Mouse (Mus musculus): ENCODE data around the gene Thra. TPM values are rescaled to one million over a fixed set of nuclear protein-coding genes. Genes with fewer than 3 reads are reported as not detected.
A peak's percentile ranks its signal among the peaks of the same experiment; 100 is the strongest.

Thra gene
- polyA plus RNA-seq, 1 experiment, result 128 TPM

DNA sequence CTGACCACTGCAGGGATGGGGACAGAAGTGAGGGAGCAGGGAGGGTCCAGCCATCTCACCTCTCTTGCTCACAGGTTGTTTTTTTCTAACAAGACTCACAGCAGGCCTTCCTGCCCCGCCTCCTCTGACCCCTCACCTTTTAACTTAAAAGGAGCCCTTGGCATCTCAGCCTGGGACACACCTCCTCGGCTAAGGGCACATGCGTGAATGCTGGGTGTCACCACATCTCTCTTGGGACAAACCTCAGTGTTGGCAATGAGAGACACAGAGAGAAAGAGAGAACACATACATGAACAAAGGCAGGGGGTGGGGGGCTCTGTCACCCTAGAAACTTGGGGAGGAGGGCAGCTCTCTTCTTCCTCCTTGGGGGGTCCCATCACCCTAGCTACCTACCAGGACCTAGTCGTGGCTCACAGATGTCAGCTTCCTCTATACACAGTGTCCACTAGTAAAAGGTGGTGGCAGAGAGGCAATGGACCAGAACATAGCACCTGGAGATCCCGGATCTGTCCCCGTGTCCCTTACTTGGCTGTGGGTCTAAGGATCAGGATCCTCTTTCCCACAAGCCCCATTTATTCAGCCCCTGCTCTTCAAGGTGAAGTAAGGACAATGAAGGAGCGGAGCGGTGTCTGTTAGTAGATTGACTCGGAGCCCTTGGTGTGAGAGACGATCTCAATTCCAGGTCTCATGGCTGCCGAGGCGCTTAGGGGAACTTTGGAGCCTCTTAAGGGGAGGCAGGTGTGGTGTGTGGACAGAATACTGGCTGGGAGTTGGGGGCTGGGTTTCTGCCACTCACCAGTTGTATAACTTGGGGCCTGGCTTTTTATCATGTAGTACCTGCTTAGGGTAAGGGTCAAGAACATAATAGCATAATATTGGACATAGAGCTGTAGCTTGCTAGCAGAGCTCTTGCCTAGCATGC lies 5.8 kb downstream of the Thra start:
- H3K36me3 ChIP-seq (ENCODE audit: control insufficient read depth, insufficient read depth, low read length), result no peaks in the 10 kb centered on the region
- H3K27me3 ChIP-seq (ENCODE audit: control insufficient read depth, insufficient read depth, low read length), result no peaks in the 10 kb centered on the region
- peaks cover 55% of the 10 kb centered on the region for H3K4me1 ChIP-seq (ENCODE audit: control insufficient read depth, insufficient read depth, insufficient read length, low read length)
- 24% methylated on average over 12 of the region's 12 CpGs for WGBS
- peak overlapping the region; percentile 94 for H3K27ac ChIP-seq (ENCODE audit: insufficient read depth, low read depth, low read length)
- H3K4me3 ChIP-seq (ENCODE audit: low read depth, low read length), result no peak overlapping the region
- TF ChIP-seq POLR2A (IDR thresholded peaks at IDR 0.05; ENCODE audit: low read depth, low read length) (no peak), CTCF (IDR thresholded peaks at IDR 0.05; ENCODE audit: extremely low read depth, insufficient read length, insufficient replicate concordance, low read depth, low read length) (no peak)

- TF ChIP-seq CTCF (IDR thresholded peaks at IDR 0.05; ENCODE audit: extremely low read depth, insufficient read length, insufficient replicate concordance, low read depth, low read length), result no peak
- no peak for TF ChIP-seq POLR2A (IDR thresholded peaks at IDR 0.05; ENCODE audit: low read depth, low read length)
- Histone ChIP-seq H3K36me3 (ENCODE audit: control insufficient read depth, insufficient read depth, low read length) (no peaks in the 10 kb centered on the region), H3K27me3 (ENCODE audit: control insufficient read depth, insufficient read depth, low read length) (no peaks in the 10 kb centered on the region), H3K4me3 (ENCODE audit: low read depth, low read length) (peak overlapping the region; percentile 46), H3K4me1 (ENCODE audit: control insufficient read depth, insufficient read depth, insufficient read length, low read length) (peaks cover 58% of the 10 kb centered on the region), H3K27ac (ENCODE audit: insufficient read depth, low read depth, low read length) (peak overlapping the region; percentile 94)
- 2% methylated on average over 19 of the region's 19 CpGs for WGBS
Measured at GRCm38 (mm10) chr11:98746855-98747693, 6.6 kb downstream of the Thra start.

DNA sequence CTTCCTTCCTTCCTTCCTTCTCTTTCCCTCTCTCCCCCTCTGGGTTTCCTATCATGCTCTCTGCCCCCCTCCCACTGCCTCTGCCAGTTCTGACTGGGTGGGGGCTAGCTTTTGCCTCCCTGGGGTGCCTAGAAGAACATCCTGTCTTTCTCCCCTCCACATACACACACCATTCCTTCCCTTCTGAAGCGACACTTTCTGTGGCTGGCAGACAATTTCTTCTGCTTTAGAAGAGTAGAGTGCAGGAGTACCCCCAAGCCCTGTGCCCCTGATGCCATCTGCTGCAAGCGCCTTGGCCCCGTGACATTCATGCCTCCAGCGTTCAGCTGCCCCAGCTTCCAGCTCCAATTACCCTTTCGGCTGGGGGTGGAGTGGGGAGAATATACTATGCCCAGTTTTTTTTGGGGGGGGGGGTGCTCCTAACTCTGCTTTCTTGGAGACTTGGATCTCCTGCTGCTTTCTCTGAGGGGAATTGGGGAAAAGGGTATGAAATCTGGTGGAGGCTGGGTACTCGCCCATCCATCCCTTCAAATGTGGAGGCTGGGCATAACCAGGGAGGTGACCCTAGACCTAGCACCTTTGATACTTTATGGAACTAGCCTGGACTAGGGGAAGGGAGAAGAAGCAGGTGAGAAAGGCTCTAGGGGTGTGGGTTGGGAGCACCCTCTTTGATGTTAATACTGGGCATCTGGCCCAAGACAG lies 7.5 kb downstream of the Thra start:
- Histone ChIP-seq H3K4me3 (ENCODE audit: low read depth, low read length) (peak overlapping the region; percentile 25), H3K27ac (ENCODE audit: insufficient read depth, low read depth, low read length) (peak overlapping the region; percentile 98), H3K36me3 (ENCODE audit: control insufficient read depth, insufficient read depth, low read length) (no peaks in the 10 kb centered on the region), H3K27me3 (ENCODE audit: control insufficient read depth, insufficient read depth, low read length) (no peaks in the 10 kb centered on the region), H3K4me1 (ENCODE audit: control insufficient read depth, insufficient read depth, insufficient read length, low read length) (peaks cover 66% of the 10 kb centered on the region)
- WGBS, result 14% methylated on average over 6 of the region's 6 CpGs
- no peak for TF ChIP-seq CTCF (IDR thresholded peaks at IDR 0.05; ENCODE audit: extremely low read depth, insufficient read length, insufficient replicate concordance, low read depth, low read length)
- TF ChIP-seq POLR2A (IDR thresholded peaks at IDR 0.05; ENCODE audit: low read depth, low read length), result no peak

- peak overlapping the region; percentile 98 for H3K27ac ChIP-seq (ENCODE audit: insufficient read depth, low read depth, low read length)
- H3K36me3 ChIP-seq (ENCODE audit: control insufficient read depth, insufficient read depth, low read length), result 0 out of 2 replicates have a peak, but pooled peaks cover 1% of the 10 kb centered on the region
- TF ChIP-seq POLR2A (IDR thresholded peaks at IDR 0.05; ENCODE audit: low read depth, low read length) (no peak), CTCF (IDR thresholded peaks at IDR 0.05; ENCODE audit: extremely low read depth, insufficient read length, insufficient replicate concordance, low read depth, low read length) (peak; percentile 20; the same call in 1 of the 2 replicates)
- no peaks in the 10 kb centered on the region for H3K27me3 ChIP-seq (ENCODE audit: control insufficient read depth, insufficient read depth, low read length)
- 10% methylated on average over 15 of the region's 15 CpGs for WGBS
- peaks cover 68% of the 10 kb centered on the region for H3K4me1 ChIP-seq (ENCODE audit: control insufficient read depth, insufficient read depth, insufficient read length, low read length)
- peak overlapping the region; percentile 47 for H3K4me3 ChIP-seq (ENCODE audit: low read depth, low read length)
Measured at GRCm38 (mm10) chr11:98748506-98749416, 8.3 kb downstream of the Thra start.

- Histone ChIP-seq H3K4me1 (ENCODE audit: control insufficient read depth, insufficient read depth, insufficient read length, low read length) (peaks cover 68% of the 10 kb centered on the region), H3K27me3 (ENCODE audit: control insufficient read depth, insufficient read depth, low read length) (no peaks in the 10 kb centered on the region), H3K27ac (ENCODE audit: insufficient read depth, low read depth, low read length) (peak overlapping the region; percentile 99), H3K36me3 (ENCODE audit: control insufficient read depth, insufficient read depth, low read length) (0 out of 2 replicates have a peak, but pooled peaks cover 1% of the 10 kb centered on the region), H3K4me3 (ENCODE audit: low read depth, low read length) (peak overlapping the region; percentile 47)
- peak; percentile 53; the same call in 1 of the 2 replicates for TF ChIP-seq POLR2A (IDR thresholded peaks at IDR 0.05; ENCODE audit: low read depth, low read length)
- TF ChIP-seq CTCF (IDR thresholded peaks at IDR 0.05; ENCODE audit: extremely low read depth, insufficient read length, insufficient replicate concordance, low read depth, low read length), result no peak
- WGBS, result 15% methylated on average over 5 of the region's 5 CpGs
Measured at GRCm38 (mm10) chr11:98749716-98750115, 9.3 kb downstream of the Thra start.

All from small intestine, adult 2 months (tissue).